ENCODE assay signal across 9 mouse cellular contexts in genomic region chr4:110287412-110288067, GRCm38 (mm10).
A peak's percentile ranks its signal among the peaks of the same experiment; 100 is the strongest.
DNase-seq lines count a peak whose midpoint lies in the region; ATAC-seq and TF ChIP-seq lines count a peak whose summit lies in the region.
"Had no signal": no experiment of that assay in that cellular context is flagged by ENCODE, and none has a peak within 500 bp of the region (broad histone marks: within the 10 kb centered on the region; RNA-seq: fewer than 3 reads in every experiment).

No protein-coding gene starts in this region.

- ATAC-seq in kidney, postnatal 0 days (replicated peaks; ENCODE audit: low FRiP score, low read depth) = no peak
- peak; percentile 82 for ATAC-seq in midbrain, embryonic 16.5 days

- no peaks in the 10 kb centered on the region for H3K27me3 ChIP-seq in kidney, postnatal 0 days (ENCODE audit: insufficient read depth, low read length)
- no peaks in the 10 kb centered on the region for H3K27me3 ChIP-seq in embryonic facial prominence, embryonic 10.5 days (replicated peaks; ENCODE audit: low read depth, poor library complexity, severe bottlenecking)
- no peaks in the 10 kb centered on the region for H3K27me3 ChIP-seq in midbrain, embryonic 16.5 days (ENCODE audit: control insufficient read depth, insufficient read depth, low read depth, low read length)

- no peak for TF ChIP-seq CTCF in kidney, postnatal 0 days (IDR thresholded peaks at IDR 0.05; ENCODE audit: low read depth)

- H3K27ac ChIP-seq in kidney, postnatal 0 days = no peak overlapping the region
- H3K27ac ChIP-seq in embryonic facial prominence, embryonic 10.5 days (replicated peaks) = peak overlapping the region; percentile 72; the same call in 1 of the 2 replicates
- H3K27ac ChIP-seq in midbrain, embryonic 16.5 days (ENCODE audit: low read length) = peak overlapping the region; percentile 92

- H3K4me2 ChIP-seq in kidney, postnatal 0 days (ENCODE audit: low read length) = peak overlapping the region; percentile 41
- H3K4me2 ChIP-seq in midbrain, embryonic 16.5 days (ENCODE audit: low read length) = peak overlapping the region; percentile 47

- no peak overlapping the region for H3K4me3 ChIP-seq in kidney, postnatal 0 days (replicated peaks; ENCODE audit: low read depth, low read length)
- H3K4me3 ChIP-seq in embryonic facial prominence, embryonic 10.5 days = peak overlapping the region; percentile 48
- peak overlapping the region; percentile 47 for H3K4me3 ChIP-seq in midbrain, embryonic 16.5 days (ENCODE audit: low read depth, low read length)

- peak; percentile 41 for DNase-seq in kidney, postnatal 0 days (ENCODE audit: low spot score)
- DNase-seq in kidney, postnatal 14 days = no peak
- DNase-seq in embryonic facial prominence, embryonic 10.5 days (ENCODE audit: low spot score) = peak; percentile 31
- peak; percentile 37 to 71 for DNase-seq in layer of hippocampus, adult 18-20 months (ENCODE audit: low spot score in 2 of 2)
- DNase-seq in B cell, adult 2 months = no peak
- no peak for DNase-seq in adipocyte (ENCODE audit: low spot score)
- DNase-seq in gastrocnemius, adult 8-10 months (ENCODE audit: low spot score in 2 of 2) = no peak

- no peak overlapping the region for H3K9ac ChIP-seq in kidney, postnatal 0 days (ENCODE audit: low read depth, low read length)
- H3K9ac ChIP-seq in midbrain, embryonic 16.5 days (ENCODE audit: low read depth, low read length) = peak overlapping the region; percentile 73; the same call in 1 of the 2 replicates

- H3K4me1 ChIP-seq in kidney, postnatal 0 days (replicated peaks; ENCODE audit: insufficient read depth, low read length) = 0 out of 2 replicates have a peak, but pooled peaks cover 4% of the 10 kb centered on the region
- H3K4me1 ChIP-seq in embryonic facial prominence, embryonic 10.5 days = peaks cover 35% of the 10 kb centered on the region
- H3K4me1 ChIP-seq in midbrain, embryonic 16.5 days (ENCODE audit: control insufficient read depth, insufficient read depth, low read length) = peaks cover 8% of the 10 kb centered on the region

- no peaks in the 10 kb centered on the region for H3K9me3 ChIP-seq in kidney, postnatal 0 days (replicated peaks; ENCODE audit: low read length)
- no peaks in the 10 kb centered on the region for H3K9me3 ChIP-seq in embryonic facial prominence, embryonic 10.5 days
- H3K9me3 ChIP-seq in midbrain, embryonic 16.5 days (replicated peaks; ENCODE audit: control insufficient read depth, low read length, poor library complexity, severe bottlenecking) = no peaks in the 10 kb centered on the region

- WGBS in kidney, postnatal 0 days = 18% methylated on average over 11 of the region's 11 CpGs
- WGBS in embryonic facial prominence, embryonic 10.5 days = 27% methylated on average over 11 of the region's 11 CpGs
- WGBS in midbrain, embryonic 16.5 days = 5% methylated on average over 11 of the region's 11 CpGs

- no peaks in the 10 kb centered on the region for H3K36me3 ChIP-seq in kidney, postnatal 0 days (ENCODE audit: insufficient read depth, low read length)
- H3K36me3 ChIP-seq in embryonic facial prominence, embryonic 10.5 days (replicated peaks) = no peaks in the 10 kb centered on the region
- no peaks in the 10 kb centered on the region for H3K36me3 ChIP-seq in midbrain, embryonic 16.5 days (ENCODE audit: control insufficient read depth, insufficient read depth, low read length)
- H3K36me3 ChIP-seq: G1E had no signal

Comparison
In these comparisons a context has a peak if more than half of its experiments do, and no peak if none do; other contexts are left out.
1. DNase-seq: peak in kidney, postnatal 0 days (single experiment), embryonic facial prominence, embryonic 10.5 days (single experiment) and layer of hippocampus, adult 18-20 months (2 of 2); none in kidney, postnatal 14 days (single experiment), B cell, adult 2 months (0 of 2), adipocyte (single experiment) and gastrocnemius, adult 8-10 months (0 of 2).